Mouse (Mus musculus) forebrain, embryonic 16.5 days (tissue): ENCODE measurements around the gene Gm21972. TPM values are rescaled to one million over a fixed set of nuclear protein-coding genes. Genes with fewer than 3 reads are reported as not detected.

ENCODE experiments used
- ATAC-seq: fragments of 200-750 bp; cut with Nextera tagmentation; 2 replicates; pipeline ENCODE4 v1.8.0; 2017; ENCODE audit warnings: mild to moderate bottlenecking, moderate library complexity
- H3K27ac ChIP-seq: fragments of 300-500 bp; sonication (generic); 2 replicates; pipeline ENCODE4 v1.5.1; 2014; ENCODE audit warnings: low read length, control low read depth
- H3K27me3 ChIP-seq: fragments of 300-500 bp; sonication (generic); replicated peaks from 2 replicates; pipeline ENCODE4 v1.6.1; 2014; ENCODE audit warnings: low read length; ENCODE audit not compliant: control insufficient read depth, insufficient read depth
- H3K36me3 ChIP-seq: fragments of 300-500 bp; sonication (generic); 2 replicates; pipeline ENCODE4 v1.6.1; 2014; ENCODE audit not compliant: control insufficient read depth, insufficient read depth
- H3K4me1 ChIP-seq: fragments of 300-500 bp; sonication (generic); replicated peaks from 2 replicates; pipeline ENCODE4 v1.6.1; 2014; ENCODE audit warnings: low read length; ENCODE audit not compliant: control insufficient read depth, insufficient read depth
- H3K4me2 ChIP-seq: fragments of 300-500 bp; sonication (generic); 2 replicates; pipeline ENCODE4 v1.6.1; 2014; ENCODE audit warnings: mild to moderate bottlenecking, low read length, control low read depth
- H3K4me3 ChIP-seq: fragments of 300-500 bp; sonication (generic); replicated peaks from 2 replicates; pipeline ENCODE4 v1.5.1; 2014; ENCODE audit warnings: mild to moderate bottlenecking, low read length, control low read depth
- H3K9ac ChIP-seq: fragments of 300-500 bp; sonication (generic); replicated peaks from 2 replicates; pipeline ENCODE4 v1.6.1; 2014; ENCODE audit warnings: low read depth, low read length, control low read depth
- H3K9me3 ChIP-seq: fragments of 300-500 bp; sonication (generic); 2 replicates; pipeline ENCODE4 v1.6.1; 2016; ENCODE audit warnings: low read length; ENCODE audit not compliant: control insufficient read depth
- WGBS: fragments of 180-500 bp; shearing (Covaris S2); extraction: QIAGEN DNeasy Blood & Tissue Kit; methylation state at CpG from one replicate; pipeline ENCODE4 v1.1.7; 2014; 5-methylcytosine and 5-hydroxymethylcytosine counted together
- polyA plus RNA-seq: library from polyadenylated mRNA; unstranded; fragments of >200 nt; fragmentation: Nextera tagmentation; extraction: Ambion mirVana; gene quantifications from 2 replicates; pipeline ENCODE4 v1.2.1, GENCODE M21; 2015

Gene Gm21972
- polyA plus RNA-seq, 1 experiment from 2014 or later: not detected

- Histone ChIP-seq H3K9ac (no peak overlapping the region), H3K9me3 (no peaks in the 10 kb centered on the region), H3K36me3 (no peaks in the 10 kb centered on the region), H3K27ac (no peak overlapping the region), H3K4me3 (no peak overlapping the region), H3K4me2 (no peak overlapping the region), H3K4me1 (no peaks in the 10 kb centered on the region), H3K27me3 (no peaks in the 10 kb centered on the region)
- no peak for ATAC-seq
- 89% methylated on average over 4 of the region's 4 CpGs for WGBS
Observed at GRCm38 (mm10) chr1:86183577-86184263, 50.3 kb downstream of the Gm21972 start.

GRCm38 (mm10) chr1:86186762-86187161 lies 53.3 kb downstream of the Gm21972 start:
- no peak for ATAC-seq
- H3K36me3 ChIP-seq: peaks cover 8% of the 10 kb centered on the region
- 88% methylated on average over 7 of the region's 7 CpGs for whole genome bisulfite sequencing
- H3K4me2 ChIP-seq: no peak overlapping the region
- no peaks in the 10 kb centered on the region for H3K27me3 ChIP-seq
- H3K4me1 ChIP-seq: no peaks in the 10 kb centered on the region
- H3K9me3 ChIP-seq: no peaks in the 10 kb centered on the region
- H3K4me3 ChIP-seq: no peak overlapping the region
- H3K27ac ChIP-seq: no peak overlapping the region
- no peak overlapping the region for H3K9ac ChIP-seq

GRCm38 (mm10) chr1:86187856-86188255 lies 54.4 kb downstream of the Gm21972 start:
- Histone ChIP-seq H3K27me3 (no peaks in the 10 kb centered on the region), H3K9ac (no peak overlapping the region), H3K4me2 (no peak overlapping the region), H3K4me1 (no peaks in the 10 kb centered on the region), H3K27ac (no peak overlapping the region), H3K36me3 (peaks cover 8% of the 10 kb centered on the region), H3K9me3 (no peaks in the 10 kb centered on the region), H3K4me3 (no peak overlapping the region)
- 75% methylated on average over 2 of the region's 2 CpGs for WGBS
- no peak for ATAC-seq

- peaks cover 8% of the 10 kb centered on the region for H3K36me3 ChIP-seq
- H3K27me3 ChIP-seq: no peaks in the 10 kb centered on the region
- no peak overlapping the region for H3K9ac ChIP-seq
- no peak overlapping the region for H3K27ac ChIP-seq
- H3K4me1 ChIP-seq: no peaks in the 10 kb centered on the region
- no peak overlapping the region for H3K4me3 ChIP-seq
- H3K4me2 ChIP-seq: no peak overlapping the region
- H3K9me3 ChIP-seq: no peaks in the 10 kb centered on the region
- ATAC-seq: no peak
- 86% methylated on average over 2 of the region's 2 CpGs for WGBS
Observed at GRCm38 (mm10) chr1:86188271-86188670, 54.8 kb downstream of the Gm21972 start.

- H3K4me1 ChIP-seq: no peaks in the 10 kb centered on the region
- H3K4me3 ChIP-seq: no peak overlapping the region
- WGBS: 78% methylated on average over 6 of the region's 6 CpGs
- H3K9ac ChIP-seq: no peak overlapping the region
- H3K4me2 ChIP-seq: no peak overlapping the region
- no peaks in the 10 kb centered on the region for H3K9me3 ChIP-seq
- no peak overlapping the region for H3K27ac ChIP-seq
- no peaks in the 10 kb centered on the region for H3K27me3 ChIP-seq
- no peak for ATAC-seq
- peaks cover 8% of the 10 kb centered on the region for H3K36me3 ChIP-seq
Observed at GRCm38 (mm10) chr1:86189034-86189702, 55.7 kb downstream of the Gm21972 start.

GRCm38 (mm10) chr1:86190843-86191242 lies 57.4 kb downstream of the Gm21972 start:
- Histone ChIP-seq H3K36me3 (peaks cover 9% of the 10 kb centered on the region), H3K27ac (no peak overlapping the region), H3K9me3 (no peaks in the 10 kb centered on the region), H3K4me2 (no peak overlapping the region), H3K4me3 (no peak overlapping the region), H3K9ac (no peak overlapping the region), H3K4me1 (no peaks in the 10 kb centered on the region), H3K27me3 (no peaks in the 10 kb centered on the region)
- ATAC-seq: no peak
- WGBS: 87% methylated on average over 6 of the region's 6 CpGs

GRCm38 (mm10) chr1:86194044-86194443 lies 60.6 kb downstream of the Gm21972 start:
- 74% methylated on average over 7 of the region's 7 CpGs for WGBS
- H3K9me3 ChIP-seq: no peaks in the 10 kb centered on the region
- no peak overlapping the region for H3K4me3 ChIP-seq
- H3K36me3 ChIP-seq: peaks cover 18% of the 10 kb centered on the region
- no peak overlapping the region for H3K4me2 ChIP-seq
- no peak for ATAC-seq
- H3K9ac ChIP-seq: no peak overlapping the region
- no peak overlapping the region for H3K27ac ChIP-seq
- no peaks in the 10 kb centered on the region for H3K27me3 ChIP-seq
- H3K4me1 ChIP-seq: no peaks in the 10 kb centered on the region

GRCm38 (mm10) chr1:86198276-86198675 lies 64.8 kb downstream of the Gm21972 start:
- Histone ChIP-seq H3K9ac (no peak overlapping the region), H3K27ac (no peak overlapping the region), H3K9me3 (no peaks in the 10 kb centered on the region), H3K36me3 (peaks cover 33% of the 10 kb centered on the region), H3K4me3 (no peak overlapping the region), H3K27me3 (no peaks in the 10 kb centered on the region), H3K4me1 (no peaks in the 10 kb centered on the region), H3K4me2 (no peak overlapping the region)
- no peak for ATAC-seq
- 93% methylated on average over 6 of the region's 6 CpGs for WGBS

- 78% methylated on average over 5 of the region's 5 CpGs for WGBS
- Histone ChIP-seq H3K27ac (no peak overlapping the region), H3K9ac (no peak overlapping the region), H3K36me3 (peaks cover 40% of the 10 kb centered on the region), H3K27me3 (no peaks in the 10 kb centered on the region), H3K4me2 (no peak overlapping the region), H3K9me3 (no peaks in the 10 kb centered on the region), H3K4me3 (no peak overlapping the region), H3K4me1 (no peaks in the 10 kb centered on the region)
- ATAC-seq: no peak
Observed at GRCm38 (mm10) chr1:86199026-86199425, 65.6 kb downstream of the Gm21972 start.
